Mouse (Mus musculus): Measurements from ENCODE around the gene Tbx10. TPM values are rescaled to one million over a fixed set of nuclear protein-coding genes. Genes with fewer than 3 reads are reported as not detected.
"Not testable (repeated sequence)": the region's sequence is repeated elsewhere in the genome, so short reads cannot be mapped to it uniquely, and the experiment has no call there.

Gene Tbx10
- polyA plus RNA-seq, 1 experiment from 2014 or later, result not detected

DNA sequence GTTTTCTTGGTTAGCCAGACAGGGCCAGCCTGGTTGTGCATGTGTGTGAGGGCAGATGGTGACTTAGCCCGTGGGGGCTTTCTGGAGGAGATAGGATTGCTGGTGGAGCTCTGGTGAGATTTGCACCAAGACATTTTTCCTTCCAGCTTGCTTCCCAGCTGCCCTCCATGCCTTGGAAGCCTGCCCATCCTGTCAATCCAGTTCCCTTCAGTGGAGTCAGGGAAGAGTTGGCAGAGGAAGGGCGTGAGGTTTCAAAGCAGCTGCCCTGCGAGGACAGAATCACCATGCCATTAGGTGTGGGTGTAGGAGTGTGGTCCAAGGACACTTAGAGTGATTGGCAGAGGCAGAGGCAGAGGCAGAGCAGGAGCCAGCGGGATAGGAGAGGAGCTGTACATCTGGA, 34.1 kb upstream of the Tbx10 start, which contains the start of gene Aldh3b3:
Gene Aldh3b3, plus strand, starts transcription at position 176 of the 400 bp plus-strand sequence.
- no peaks in the 10 kb centered on the region for H3K9me3 ChIP-seq (ENCODE audit: low read length)
- no peak for DNase-seq
- ATAC-seq, result no peak
- H3K36me3 ChIP-seq (replicated peaks; ENCODE audit: insufficient read depth, low read length), result no peaks in the 10 kb centered on the region
- H3K27me3 ChIP-seq (ENCODE audit: insufficient read depth, low read length), result no peaks in the 10 kb centered on the region
- no peak within 1 kb of the TSS for H3K27ac ChIP-seq (ENCODE audit: low read depth)
- no peak within 1 kb of the TSS for H3K9ac ChIP-seq (replicated peaks)
- H3K4me2 ChIP-seq (ENCODE audit: low read depth, low read length), result no peak within 1 kb of the TSS
- no peak within 1 kb of the TSS for H3K4me3 ChIP-seq (ENCODE audit: low read depth, low read length)
- WGBS (ENCODE audit: insufficient replicate concordance), result 64% methylated on average over 4 of the region's 4 CpGs
- TF ChIP-seq EP300 (IDR thresholded peaks at IDR 0.05; ENCODE audit: low read depth) (no peak), CTCF (IDR thresholded peaks at IDR 0.05; ENCODE audit: low read depth) (no peak)
- H3K4me1 ChIP-seq (ENCODE audit: insufficient read depth), result no peaks in the 10 kb centered on the region

DNA sequence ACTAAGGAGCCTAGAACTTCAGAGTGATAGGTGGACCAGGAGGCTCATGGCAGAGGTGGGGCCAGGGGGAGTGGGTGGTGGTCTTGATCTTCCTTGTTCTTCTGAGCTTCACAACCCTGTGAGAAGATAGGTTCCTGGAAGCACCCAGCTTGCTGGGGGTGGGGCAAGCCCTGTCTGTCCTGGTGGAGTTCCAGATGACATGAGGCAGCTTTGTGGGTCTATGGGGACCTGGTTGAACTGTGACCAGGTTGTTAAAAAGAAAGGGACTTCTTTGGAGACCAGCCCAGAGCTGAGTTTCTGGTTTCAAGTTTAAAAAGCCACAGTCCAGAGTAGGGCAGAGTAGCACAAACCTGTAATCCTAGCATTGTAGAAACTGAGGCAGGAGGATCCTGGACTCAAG, 33.5 kb upstream of the Tbx10 start:
- Histone ChIP-seq H3K4me3 (ENCODE audit: low read depth, low read length) (no peak overlapping the region), H3K4me1 (ENCODE audit: insufficient read depth) (no peaks in the 10 kb centered on the region), H3K9me3 (ENCODE audit: low read length) (no peaks in the 10 kb centered on the region), H3K36me3 (replicated peaks; ENCODE audit: insufficient read depth, low read length) (no peaks in the 10 kb centered on the region), H3K9ac (replicated peaks) (no peak overlapping the region), H3K27me3 (ENCODE audit: insufficient read depth, low read length) (no peaks in the 10 kb centered on the region), H3K27ac (ENCODE audit: low read depth) (no peak overlapping the region), H3K4me2 (ENCODE audit: low read depth, low read length) (no peak overlapping the region)
- ATAC-seq, result no peak
- no peak for DNase-seq
- TF ChIP-seq EP300 (IDR thresholded peaks at IDR 0.05; ENCODE audit: low read depth) (no peak), CTCF (IDR thresholded peaks at IDR 0.05; ENCODE audit: low read depth) (no peak)

DNA sequence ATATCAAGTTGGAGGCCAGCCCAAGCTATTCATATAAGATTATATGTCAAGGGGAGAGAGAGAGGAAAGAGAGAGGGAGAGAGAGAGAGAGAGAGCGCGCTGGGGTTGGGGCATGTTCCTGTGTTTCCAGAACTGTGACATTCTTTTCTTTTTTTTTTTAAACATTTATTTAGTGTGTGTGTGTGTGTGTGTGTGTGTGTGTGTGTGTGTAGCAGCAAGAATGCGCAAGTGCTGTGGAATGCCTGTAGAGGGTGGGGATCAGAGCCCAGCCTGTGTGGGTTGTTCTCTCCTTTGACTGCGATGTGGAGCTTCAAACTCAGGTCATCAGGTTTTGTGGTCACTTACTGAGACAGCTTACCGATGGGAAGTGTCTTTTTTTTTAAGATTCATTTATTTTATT, 32.3 kb upstream of the Tbx10 start:
- 71% methylated on average over 5 of the region's 5 CpGs for WGBS (ENCODE audit: insufficient replicate concordance)
- H3K36me3 ChIP-seq (replicated peaks; ENCODE audit: insufficient read depth, low read length), result no peaks in the 10 kb centered on the region
- DNase-seq (no peak), ATAC-seq (no peak)
- H3K4me2 ChIP-seq (ENCODE audit: low read depth, low read length), result no peak overlapping the region
- H3K27ac ChIP-seq (ENCODE audit: low read depth), result no peak overlapping the region
- no peak overlapping the region for H3K9ac ChIP-seq (replicated peaks)
- no peaks in the 10 kb centered on the region for H3K4me1 ChIP-seq (ENCODE audit: insufficient read depth)
- TF ChIP-seq EP300 (IDR thresholded peaks at IDR 0.05; ENCODE audit: low read depth) (no peak), CTCF (IDR thresholded peaks at IDR 0.05; ENCODE audit: low read depth) (no peak)
- H3K4me3 ChIP-seq (ENCODE audit: low read depth, low read length), result no peak overlapping the region
- H3K9me3 ChIP-seq (ENCODE audit: low read length), result no peaks in the 10 kb centered on the region
- no peaks in the 10 kb centered on the region for H3K27me3 ChIP-seq (ENCODE audit: insufficient read depth, low read length)

DNA sequence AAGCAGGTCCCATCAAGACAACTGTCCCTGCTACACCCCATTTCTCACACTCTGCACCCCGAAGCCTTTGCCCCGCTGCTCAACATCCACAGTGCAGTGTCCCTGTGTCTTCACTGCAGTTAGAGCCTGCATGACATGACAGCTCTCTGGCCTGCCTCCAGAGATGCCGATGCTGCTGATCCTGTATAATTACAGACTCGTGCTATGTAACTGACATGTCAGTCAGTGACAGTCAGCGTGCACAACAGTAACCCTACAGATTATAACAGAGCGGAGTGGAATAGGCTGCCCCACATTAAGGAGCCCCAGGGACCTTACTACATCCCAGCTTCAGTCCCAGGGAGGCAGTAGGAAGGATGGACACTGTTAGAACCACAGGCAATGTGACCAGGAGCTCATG, 30.7 kb upstream of the Tbx10 start:
- ATAC-seq; H3K27me3 ChIP-seq (ENCODE audit: insufficient read depth, low read length); H3K9me3 ChIP-seq (ENCODE audit: low read length); H3K9ac ChIP-seq (replicated peaks); H3K4me3 ChIP-seq (ENCODE audit: low read depth, low read length); H3K36me3 ChIP-seq (replicated peaks; ENCODE audit: insufficient read depth, low read length); H3K4me2 ChIP-seq (ENCODE audit: low read depth, low read length); H3K4me1 ChIP-seq (ENCODE audit: insufficient read depth); H3K27ac ChIP-seq (ENCODE audit: low read depth); DNase-seq: not testable (repeated sequence)
- 83% methylated on average over 6 of the region's 6 CpGs for WGBS (ENCODE audit: insufficient replicate concordance)

DNA sequence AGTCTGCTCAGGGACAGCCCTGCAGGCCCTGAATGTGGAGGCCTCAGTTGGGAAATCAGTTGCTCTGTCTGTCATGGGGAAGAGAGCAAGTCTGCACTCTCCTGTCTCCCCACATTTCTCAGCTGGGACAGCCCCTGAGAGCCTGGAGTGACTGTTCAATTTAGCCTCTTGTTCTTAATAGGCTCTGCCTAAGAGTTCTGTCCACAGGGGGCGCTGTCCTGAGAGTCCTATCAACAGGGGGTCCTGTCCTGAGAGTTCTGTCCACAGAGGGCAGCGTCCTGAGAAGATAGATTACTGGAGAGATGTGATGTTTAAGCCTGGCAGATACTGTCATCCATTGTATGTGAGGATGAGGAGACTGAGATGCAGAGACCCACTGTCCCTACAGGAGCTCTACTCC, 30.1 kb upstream of the Tbx10 start:
- no peaks in the 10 kb centered on the region for H3K4me1 ChIP-seq (ENCODE audit: insufficient read depth)
- DNase-seq (no peak), ATAC-seq (no peak)
- no peaks in the 10 kb centered on the region for H3K36me3 ChIP-seq (replicated peaks; ENCODE audit: insufficient read depth, low read length)
- no peak overlapping the region for H3K27ac ChIP-seq (ENCODE audit: low read depth)
- TF ChIP-seq CTCF (IDR thresholded peaks at IDR 0.05; ENCODE audit: low read depth) (peak; percentile 45), EP300 (IDR thresholded peaks at IDR 0.05; ENCODE audit: low read depth) (no peak)
- 13% methylated on average over 2 of the region's 2 CpGs for WGBS (ENCODE audit: insufficient replicate concordance)
- no peak overlapping the region for H3K4me2 ChIP-seq (ENCODE audit: low read depth, low read length)
- no peaks in the 10 kb centered on the region for H3K27me3 ChIP-seq (ENCODE audit: insufficient read depth, low read length)
- no peak overlapping the region for H3K9ac ChIP-seq (replicated peaks)
- H3K9me3 ChIP-seq (ENCODE audit: low read length), result no peaks in the 10 kb centered on the region
- no peak overlapping the region for H3K4me3 ChIP-seq (ENCODE audit: low read depth, low read length)

DNA sequence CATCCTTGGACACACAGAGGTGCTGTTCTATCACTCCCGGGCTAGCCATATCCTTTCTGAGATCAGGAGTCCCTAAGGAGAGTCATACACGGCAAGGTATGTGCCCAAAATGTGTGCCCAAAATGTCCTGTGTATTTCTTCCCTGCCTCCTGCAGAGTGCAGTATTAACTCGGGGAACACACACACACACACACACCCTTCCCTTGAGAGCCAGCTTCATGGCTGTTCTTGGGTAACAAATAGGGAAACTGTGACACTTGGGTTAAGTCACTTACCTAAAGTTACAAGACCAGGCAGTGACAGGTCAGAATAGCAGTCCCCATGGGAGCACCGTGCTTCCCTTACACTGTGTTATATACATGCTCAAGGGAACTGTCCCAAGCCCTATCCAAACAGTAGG, 28.5 kb upstream of the Tbx10 start:
- Histone ChIP-seq H3K36me3 (replicated peaks; ENCODE audit: insufficient read depth, low read length) (no peaks in the 10 kb centered on the region), H3K9me3 (ENCODE audit: low read length) (no peaks in the 10 kb centered on the region), H3K27ac (ENCODE audit: low read depth) (no peak overlapping the region), H3K4me3 (ENCODE audit: low read depth, low read length) (no peak overlapping the region), H3K9ac (replicated peaks) (no peak overlapping the region), H3K27me3 (ENCODE audit: insufficient read depth, low read length) (no peaks in the 10 kb centered on the region), H3K4me2 (ENCODE audit: low read depth, low read length) (no peak overlapping the region), H3K4me1 (ENCODE audit: insufficient read depth) (no peaks in the 10 kb centered on the region)
- 59% methylated on average over 4 of the region's 4 CpGs for WGBS (ENCODE audit: insufficient replicate concordance)
- ATAC-seq (0 out of 2 replicates have a peak, but pooled peaks have one; percentile 10), DNase-seq (no peak)
- TF ChIP-seq EP300 (IDR thresholded peaks at IDR 0.05; ENCODE audit: low read depth) (no peak), CTCF (IDR thresholded peaks at IDR 0.05; ENCODE audit: low read depth) (peak; percentile 42)
